Mouse (Mus musculus) MEL (cell line): ENCODE data around the gene Fosl1. TPM values are rescaled to one million over a fixed set of nuclear protein-coding genes. Genes with fewer than 3 reads are reported as not detected.

Source experiments
- DNase-seq: peaks from one replicate; pipeline ENCODE4 v3.0.0; 2011; ENCODE audit warnings: low read depth, low spot score
- H3K27ac ChIP-seq: 2 replicates; pipeline ENCODE4 v1.5.1; 2012; ENCODE audit warnings: low read depth, mild to moderate bottlenecking, control low read depth, low read length, moderate library complexity; ENCODE audit not compliant: control insufficient read depth
- H3K27me3 ChIP-seq, 2 experiments: fragments of 150-350 bp in 1 of 2; sonication (generic) in 1 of 2; 2 replicates each; pipeline ENCODE4 v1.6.1; 2012; ENCODE audit warnings: low read length in 2 of 2, mild to moderate bottlenecking in 2 of 2, improper control_type of control experiment in 1 of 2, moderate library complexity in 1 of 2; ENCODE audit not compliant: insufficient read depth in 2 of 2, control insufficient read depth in 1 of 2
- H3K36me3 ChIP-seq, 2 experiments: 2 replicates each; pipeline ENCODE4 v1.6.1; 2012 to 2014; ENCODE audit warnings: low read length in 2 of 2, improper control_type of control experiment in 1 of 2, inconsistent platforms in 1 of 2, mild to moderate bottlenecking in 1 of 2; ENCODE audit not compliant: insufficient read depth in 2 of 2, control insufficient read depth in 1 of 2
- H3K4me1 ChIP-seq, 2 experiments: fragments of 150-350 bp in 1 of 2; sonication (generic) in 1 of 2; 2 replicates each; pipeline ENCODE4 v1.6.1; 2012; ENCODE audit warnings: low read length in 2 of 2, improper control_type of control experiment in 1 of 2, mild to moderate bottlenecking in 1 of 2; ENCODE audit not compliant: insufficient read depth in 2 of 2, control insufficient read depth in 1 of 2
- H3K4me3 ChIP-seq, 2 experiments: fragments of 150-350 bp in 1 of 2; sonication (generic) in 1 of 2; 2 replicates each; pipeline ENCODE4 v1.5.1; 2012; ENCODE audit warnings: low read depth in 2 of 2, low read length in 2 of 2, mild to moderate bottlenecking in 2 of 2, moderate library complexity in 2 of 2, control low read depth in 1 of 2, improper control_type of control experiment in 1 of 2; ENCODE audit not compliant: control insufficient read depth in 1 of 2, insufficient read depth in 1 of 2
- H3K79me2 ChIP-seq: 2 replicates; pipeline ENCODE4 v1.6.1; 2012; ENCODE audit warnings: mild to moderate bottlenecking, low read length, moderate library complexity; ENCODE audit not compliant: control insufficient read depth, poor library complexity, insufficient read depth
- H3K9ac ChIP-seq: 2 replicates; pipeline ENCODE4 v1.6.1; 2012; ENCODE audit warnings: low read depth, mild to moderate bottlenecking, control low read depth, low read length, moderate library complexity; ENCODE audit not compliant: control insufficient read depth, poor library complexity, severe bottlenecking
- H3K9me3 ChIP-seq: fragments of 150-350 bp; sonication (generic); replicated peaks from 2 replicates; pipeline ENCODE4 v1.6.1; 2012; ENCODE audit warnings: mild to moderate bottlenecking, low read length, improper control_type of control experiment, moderate library complexity; ENCODE audit not compliant: insufficient read depth
- CHD2 ChIP-seq: IDR thresholded peaks from 2 replicates; pipeline ENCODE4 v1.6.1; 2011; ENCODE audit warnings: low read length, improper control_type of control experiment
- CTCF ChIP-seq, 3 experiments: IDR thresholded peaks in 2 of 3; conservative IDR thresholded peaks in 1 of 3; 2 replicates each; pipeline ENCODE4 v1.5.1; 2011 to 2012; ENCODE audit warnings: low read length in 3 of 3, low read depth in 2 of 3, mild to moderate bottlenecking in 2 of 3, improper control_type of control experiment in 1 of 3, inconsistent platforms in 1 of 3, mixed read lengths in 1 of 3, moderate library complexity in 1 of 3; ENCODE audit not compliant: control insufficient read depth in 1 of 3, insufficient read depth in 1 of 3, poor library complexity in 1 of 3, severe bottlenecking in 1 of 3
- E2F4 ChIP-seq: IDR thresholded peaks from 2 replicates; pipeline ENCODE4 v1.6.1; 2011; ENCODE audit warnings: low read depth, low read length, improper control_type of control experiment, borderline replicate concordance
- EP300 ChIP-seq, 2 experiments: IDR thresholded peaks; 2 replicates each; pipeline ENCODE4 v1.6.1; 2011; ENCODE audit warnings: improper control_type of control experiment in 2 of 2, low read length in 2 of 2, low read depth in 1 of 2, mild to moderate bottlenecking in 1 of 2
- ETS1 ChIP-seq: IDR thresholded peaks from 2 replicates; pipeline ENCODE4 v1.6.1; 2012; ENCODE audit warnings: low read depth, mild to moderate bottlenecking, inconsistent platforms, low read length, improper control_type of control experiment, moderate library complexity
- JUND ChIP-seq: IDR thresholded peaks from 2 replicates; pipeline ENCODE4 v1.6.1; 2011; ENCODE audit warnings: low read depth, mild to moderate bottlenecking, improper control_type of control experiment, low read length
- KAT2A ChIP-seq: conservative IDR thresholded peaks from 2 replicates; pipeline ENCODE4 v1.6.1; 2012; ENCODE audit warnings: low read depth, low read length, improper control_type of control experiment, inconsistent platforms
- MEF2A ChIP-seq: IDR thresholded peaks from 2 replicates; pipeline ENCODE4 v1.6.1; 2014; ENCODE audit warnings: low read depth, mild to moderate bottlenecking, inconsistent platforms, low read length, improper control_type of control experiment; ENCODE audit not compliant: poor library complexity, insufficient replicate concordance, severe bottlenecking; ENCODE audit errors: extremely low read depth
- MYB ChIP-seq: IDR thresholded peaks from 2 replicates; pipeline ENCODE4 v1.6.1; 2011; ENCODE audit warnings: mild to moderate bottlenecking, low read depth, low read length, improper control_type of control experiment
- MYC ChIP-seq: IDR thresholded peaks from 2 replicates; pipeline ENCODE4 v1.6.1; 2011; ENCODE audit warnings: low read depth, mild to moderate bottlenecking, low read length, improper control_type of control experiment, moderate library complexity
- NELFE ChIP-seq: IDR thresholded peaks from 2 replicates; pipeline ENCODE4 v1.6.1; 2011; ENCODE audit warnings: low read depth, low read length, improper control_type of control experiment
- POLR2A ChIP-seq, 2 experiments: IDR thresholded peaks; 2 replicates each; pipeline ENCODE4 v1.6.1; 2011 to 2012; ENCODE audit warnings: low read length in 2 of 2, mild to moderate bottlenecking in 2 of 2, control low read depth in 1 of 2, improper control_type of control experiment in 1 of 2, low read depth in 1 of 2, moderate library complexity in 1 of 2; ENCODE audit not compliant: control insufficient read depth in 1 of 2, insufficient read depth in 1 of 2, poor library complexity in 1 of 2
- POLR2AphosphoS5 ChIP-seq: IDR thresholded peaks from 2 replicates; pipeline ENCODE4 v1.6.1; 2012; ENCODE audit warnings: low read depth, borderline replicate concordance, mild to moderate bottlenecking, inconsistent platforms, low read length, moderate library complexity, mixed read lengths
- SIN3A ChIP-seq: IDR thresholded peaks from 2 replicates; pipeline ENCODE4 v1.6.1; 2012; ENCODE audit warnings: low read length, improper control_type of control experiment, inconsistent platforms
- TBP ChIP-seq: IDR thresholded peaks from 2 replicates; pipeline ENCODE4 v1.8.0; 2011; ENCODE audit warnings: low read depth, low read length, improper control_type of control experiment
- USF2 ChIP-seq, 2 experiments: IDR thresholded peaks; 2 replicates each; pipeline ENCODE4 v1.6.1; 2011 to 2012; ENCODE audit warnings: improper control_type of control experiment in 2 of 2, low read length in 2 of 2, borderline replicate concordance in 1 of 2, inconsistent platforms in 1 of 2, low read depth in 1 of 2, mild to moderate bottlenecking in 1 of 2; ENCODE audit not compliant: insufficient read depth in 1 of 2
- ZC3H11A ChIP-seq: IDR thresholded peaks from 2 replicates; pipeline ENCODE4 v1.6.1; 2012; ENCODE audit warnings: low read depth, mild to moderate bottlenecking, inconsistent platforms, low read length, improper control_type of control experiment
- ZKSCAN1 ChIP-seq: IDR thresholded peaks from 2 replicates; pipeline ENCODE4 v1.6.1; 2012; ENCODE audit warnings: low read depth, mild to moderate bottlenecking, inconsistent platforms, low read length, improper control_type of control experiment, moderate library complexity
- polyA plus RNA-seq, 2 experiments: library from polyadenylated mRNA; stranded (reverse) in 1 of 2; unstranded in 1 of 2; fragments of >175 nt in 1 of 2; fragments of >200 nt in 1 of 2; gene quantifications; 2 replicates each; pipeline versions ENCODE4 v1.2.1 to v1.2.4; 2012; ENCODE audit warnings: low replicate concordance in 2 of 2, low read depth in 1 of 2; ENCODE audit not compliant: insufficient read length in 2 of 2, insufficient read depth in 1 of 2, missing spikeins in 1 of 2
- total RNA-seq: library from RNA; depleted of rRNA; stranded (reverse); fragments of 300-350 nt; gene quantifications from 2 replicates; pipeline ENCODE4 v1.2.3, GENCODE M21; 2012

Fosl1 gene
- total and polyA plus RNA-seq, 3 experiments, result 2.0 to 3.1 TPM; not detected in 1

DNA sequence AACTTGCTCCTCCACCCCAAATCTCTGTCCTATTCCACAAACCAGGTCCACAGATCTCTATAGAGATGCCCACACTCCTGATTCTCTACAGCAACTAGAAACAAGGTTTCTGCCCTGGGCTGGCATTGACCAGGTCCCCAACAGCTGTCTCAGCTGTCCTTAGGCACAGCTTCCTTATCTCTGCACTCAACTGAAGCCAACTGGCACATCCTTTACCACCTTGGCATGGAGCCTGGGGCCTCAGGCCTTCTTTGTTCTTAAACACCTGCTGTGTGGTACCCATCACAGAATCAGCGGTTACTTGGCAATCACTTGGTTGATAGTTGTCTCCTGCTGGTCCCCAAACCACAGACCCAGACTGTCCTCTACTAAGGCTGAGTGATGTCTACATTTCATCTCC lies 16.9 kb upstream of the Fosl1 start:
- Histone ChIP-seq H3K4me3 (no peak overlapping the region), H3K27me3 (no peaks in the 10 kb centered on the region), H3K36me3 (peaks cover 0 to 9% of the 10 kb centered on the region in 2 experiments; a peak in 2 of 4 replicates), H3K9ac (no peak overlapping the region), H3K9me3 (no peaks in the 10 kb centered on the region), H3K4me1 (peaks cover 5 to 23% of the 10 kb centered on the region in 2 experiments), H3K27ac (no peak overlapping the region), H3K79me2 (peaks cover 10% of the 10 kb centered on the region)
- TF ChIP-seq USF2 (IDR thresholded peaks at IDR 0.05; ENCODE audit: borderline replicate concordance in 1 of 2, insufficient read depth in 1 of 2, low read depth in 1 of 2, low read length in 2 of 2), result no peak
- TF ChIP-seq ETS1, result 0 out of 2 replicates have a peak, but pooled peaks have one; percentile 21
- DNase-seq, result no peak

DNA sequence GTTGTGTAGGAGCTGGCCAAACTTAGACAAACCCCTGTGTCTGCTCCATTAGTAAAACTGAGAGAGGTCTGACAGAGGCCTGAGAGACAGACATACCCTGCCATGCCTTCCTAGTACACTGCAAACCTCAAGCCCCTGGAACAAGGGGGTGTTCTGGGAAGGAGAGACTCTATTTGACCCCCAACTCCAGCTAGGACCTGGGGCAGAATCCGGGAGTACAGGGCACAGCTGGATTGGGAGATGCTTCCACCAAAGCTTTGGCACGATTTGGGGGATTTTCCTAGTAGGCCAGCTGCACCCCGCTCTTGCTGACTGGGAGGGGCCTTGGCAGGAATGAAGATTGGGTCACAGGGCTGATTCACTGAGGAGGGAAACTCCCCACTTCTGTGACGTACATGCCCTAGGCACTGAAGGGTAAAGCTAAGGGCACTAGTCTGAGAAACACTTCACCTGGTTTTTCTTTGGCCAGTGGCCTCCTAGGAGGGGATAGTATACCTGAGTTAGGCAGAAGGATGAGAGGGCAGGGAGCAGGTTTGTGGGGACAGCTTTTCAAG lies 15.4 kb upstream of the Fosl1 start:
- Histone ChIP-seq H3K9me3 (no peaks in the 10 kb centered on the region), H3K4me3 (no peak overlapping the region), H3K4me1 (peaks cover 5 to 16% of the 10 kb centered on the region in 2 experiments), H3K36me3 (peaks cover 0 to 9% of the 10 kb centered on the region in 2 experiments; a peak in 2 of 4 replicates), H3K79me2 (no peaks in the 10 kb centered on the region; the same call in 1 of the 2 replicates), H3K27ac (no peak overlapping the region), H3K9ac (no peak overlapping the region), H3K27me3 (no peaks in the 10 kb centered on the region)
- TF ChIP-seq MEF2A (no peak), E2F4 (no peak), EP300 (IDR thresholded peaks at IDR 0.05; ENCODE audit: low read depth in 1 of 2, low read length in 2 of 2) (no peak), POLR2AphosphoS5 (no peak), KAT2A (no peak), CTCF (IDR thresholded peaks at IDR 0.05 in 2 of 3, conservative IDR thresholded peaks at IDR 0.05 in 1 of 3; ENCODE audit: control insufficient read depth in 1 of 3, insufficient read depth in 1 of 3, low read depth in 2 of 3, low read length in 3 of 3, poor library complexity in 1 of 3, severe bottlenecking in 1 of 3) (no peak), CHD2 (no peak), MYB (no peak), JUND (no peak), POLR2A (IDR thresholded peaks at IDR 0.05; ENCODE audit: control insufficient read depth in 1 of 2, insufficient read depth in 1 of 2, low read depth in 1 of 2, low read length in 2 of 2, poor library complexity in 1 of 2) (no peak), ZKSCAN1 (no peak), MYC (no peak), TBP (no peak), NELFE (no peak), ZC3H11A (no peak), SIN3A (no peak)
- no peak for DNase-seq
